Mouse (Mus musculus): ENCODE results near the gene Dnajb13.
"Not testable (repeated sequence)": the region's sequence is repeated elsewhere in the genome, so short reads cannot be mapped to it uniquely, and the experiment has no call there.

Gene Dnajb13

DNA sequence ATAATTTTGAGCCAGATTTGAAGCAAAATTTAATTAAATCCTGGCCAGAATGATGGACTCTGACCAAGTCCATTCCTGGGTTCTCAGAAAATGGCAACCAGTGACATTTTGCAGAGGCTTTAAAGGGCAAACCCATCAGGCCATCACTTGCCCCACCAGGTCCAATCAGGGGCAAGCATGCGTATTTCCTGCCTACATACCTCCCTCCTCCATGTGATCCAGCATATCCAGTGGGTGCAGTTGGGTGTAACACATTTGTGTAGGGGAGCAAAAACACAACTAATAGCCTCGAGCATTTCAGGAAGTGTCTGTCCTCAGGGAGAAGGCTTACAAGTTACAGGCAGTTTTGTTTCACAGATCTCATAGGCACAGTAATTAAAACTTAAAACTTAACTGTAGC lies 27.5 kb downstream of the Dnajb13 start:
- DNase-seq (ENCODE audit: low spot score) = no peak

DNA sequence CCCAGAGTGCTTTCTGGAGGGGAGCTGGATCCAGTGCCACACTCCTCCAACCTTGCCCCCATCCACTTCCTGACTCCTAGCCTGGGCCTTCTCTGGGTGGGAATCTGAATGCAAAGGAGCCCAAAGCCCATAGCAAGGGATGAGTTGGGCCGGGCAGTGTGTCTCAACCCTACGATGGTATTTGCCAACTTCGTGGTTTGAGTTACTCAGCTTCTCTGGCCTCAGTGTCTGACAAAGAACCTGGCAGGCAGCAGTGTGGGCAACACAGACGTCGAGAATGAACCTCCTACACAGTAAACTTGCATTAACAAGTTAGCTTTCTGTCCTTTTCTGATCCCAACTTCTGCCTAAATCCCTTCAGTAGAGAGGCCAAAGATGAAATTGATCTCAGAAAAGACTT lies 30.3 kb downstream of the Dnajb13 start:
- DNase-seq (ENCODE audit: low spot score) = no peak

DNA sequence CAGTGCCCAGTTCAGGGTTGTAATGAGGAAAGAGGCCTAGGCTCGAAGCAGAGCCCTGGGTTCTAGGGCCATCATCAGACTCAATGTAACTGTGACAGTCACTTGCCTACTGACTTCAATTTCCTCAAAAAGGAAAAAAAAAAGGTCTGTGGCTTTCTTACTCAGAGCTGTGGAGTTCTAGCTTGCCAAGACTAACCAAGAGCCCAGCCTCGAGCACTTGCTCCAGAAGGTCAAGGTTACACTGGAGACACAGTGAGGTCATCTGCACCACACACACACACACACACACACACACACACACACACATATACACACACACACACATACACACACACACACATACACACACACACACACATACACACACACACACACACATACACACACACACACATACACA lies 32.7 kb downstream of the Dnajb13 start:
- not testable (repeated sequence) for DNase-seq (ENCODE audit: low spot score)

DNA sequence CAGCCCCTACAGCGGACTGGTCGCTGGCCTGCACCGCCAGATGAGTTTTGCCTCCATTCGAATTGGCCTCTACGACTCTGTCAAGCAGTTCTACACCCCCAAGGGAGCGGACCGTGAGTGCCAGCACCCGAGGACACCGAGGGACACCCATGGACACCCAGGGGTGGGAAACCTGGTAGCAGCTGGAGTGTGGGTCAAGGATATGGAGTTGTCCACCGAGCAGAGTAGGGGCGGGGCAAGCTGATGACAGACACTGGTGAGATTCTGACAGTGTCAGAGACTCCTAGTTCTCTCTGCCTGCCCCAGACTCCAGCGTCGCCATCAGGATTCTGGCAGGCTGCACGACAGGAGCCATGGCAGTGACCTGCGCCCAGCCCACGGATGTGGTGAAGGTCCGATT lies 34.6 kb downstream of the Dnajb13 start:
- DNase-seq (ENCODE audit: low spot score) = no peak

DNA sequence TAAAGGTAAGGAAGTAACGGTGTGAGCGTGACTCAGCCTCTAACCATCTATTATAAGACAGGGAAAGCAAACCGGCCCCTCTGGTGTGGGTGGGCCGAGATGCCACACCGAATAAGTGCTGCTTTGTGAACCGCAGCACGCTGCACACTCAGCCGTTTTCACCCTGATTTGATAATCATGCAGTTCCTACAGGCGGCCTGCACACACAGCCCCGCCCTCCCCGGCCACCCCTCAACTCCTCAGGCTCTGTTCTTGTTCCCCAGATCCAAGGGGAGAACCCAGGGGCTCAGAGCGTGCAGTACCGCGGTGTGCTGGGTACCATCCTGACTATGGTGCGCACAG lies 35.0 kb downstream of the Dnajb13 start:
- no peak for DNase-seq (ENCODE audit: low spot score)

DNA sequence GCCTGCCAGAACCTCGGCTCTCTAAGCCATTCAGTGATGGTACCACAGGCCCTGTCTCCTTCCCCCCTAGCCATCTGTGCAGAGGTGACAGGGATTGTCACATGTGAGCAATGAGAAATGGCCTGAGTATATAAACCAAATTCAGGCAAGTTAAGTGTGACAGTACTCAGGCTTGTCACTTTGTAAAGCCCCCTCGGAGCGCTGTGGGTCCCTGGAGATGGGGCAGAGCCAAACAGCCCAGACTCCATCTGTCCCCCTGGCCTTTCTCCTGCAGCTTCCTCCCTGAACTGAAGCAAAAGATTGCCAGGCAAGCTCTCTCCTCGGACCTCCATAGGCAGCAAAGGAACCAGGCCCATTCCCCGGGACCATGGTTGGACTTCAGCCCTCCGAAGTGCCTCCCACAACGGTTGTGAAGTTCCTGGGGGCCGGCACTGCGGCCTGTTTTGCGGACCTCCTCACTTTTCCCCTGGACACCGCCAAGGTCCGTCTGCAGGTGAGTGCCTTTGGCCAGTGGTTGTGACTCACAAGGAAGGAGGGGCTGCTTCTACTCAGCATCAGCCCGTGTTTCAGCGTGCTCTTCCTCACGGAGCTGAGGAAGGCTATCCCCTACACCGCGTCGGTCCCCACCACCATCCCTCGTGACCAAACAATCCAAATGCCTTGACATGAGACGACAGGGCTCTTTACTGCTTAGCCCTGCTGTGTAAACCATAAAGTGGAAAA lies 35.5 kb downstream of the Dnajb13 start:
- DNase-seq (ENCODE audit: low spot score) = no peak

DNA sequence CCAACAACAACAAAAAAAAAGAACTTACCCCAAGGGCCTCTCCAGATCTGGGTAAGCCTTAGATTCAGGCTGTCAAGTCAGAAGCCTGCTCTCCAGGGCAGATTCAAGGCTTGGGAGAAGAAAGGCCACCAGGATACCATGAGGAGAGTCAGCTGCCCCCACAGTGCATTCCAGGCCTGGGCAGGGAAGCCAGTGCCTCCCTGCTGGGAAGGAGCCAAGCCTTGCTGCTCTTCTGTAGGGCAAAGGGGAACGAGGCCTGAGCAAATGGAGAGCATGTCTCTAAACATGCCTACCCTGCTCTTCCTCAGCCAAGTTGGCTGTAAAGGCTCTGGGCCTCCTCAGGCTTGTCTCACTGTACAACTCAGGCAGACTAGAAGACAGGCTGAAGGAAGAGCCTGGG lies 40.1 kb downstream of the Dnajb13 start:
- DNase-seq (ENCODE audit: low spot score) = no peak

DNA sequence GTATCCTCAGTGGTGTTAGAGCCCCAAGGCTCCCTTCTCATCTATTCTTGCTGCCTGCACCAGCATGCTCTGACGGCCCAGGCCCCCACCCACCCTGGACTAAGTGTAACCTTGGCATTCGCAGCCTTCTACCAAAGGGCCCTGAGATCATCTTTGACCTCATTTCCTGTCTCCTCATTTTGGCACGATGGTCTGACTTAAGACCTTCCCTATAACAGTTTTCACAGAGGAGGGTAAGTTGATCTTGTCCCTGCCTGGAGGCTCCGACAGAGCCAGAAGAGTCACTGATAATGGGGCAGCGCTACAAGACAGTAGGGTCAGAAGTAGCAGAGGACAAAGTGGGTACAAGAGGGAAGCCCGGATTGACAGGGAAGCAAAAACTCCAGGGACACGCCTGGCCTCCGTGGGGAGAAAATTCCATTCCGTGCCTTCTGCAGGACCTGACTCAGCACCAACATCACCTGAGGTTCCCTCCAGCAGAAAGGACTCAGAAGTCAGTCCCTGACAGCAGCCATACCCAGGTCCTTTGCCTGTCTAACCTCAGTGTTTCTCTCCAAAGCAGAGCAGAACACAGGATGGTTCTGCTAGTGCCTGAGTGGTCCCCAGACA lies 40.8 kb downstream of the Dnajb13 start:
- DNase-seq (ENCODE audit: low spot score) = no peak

DNA sequence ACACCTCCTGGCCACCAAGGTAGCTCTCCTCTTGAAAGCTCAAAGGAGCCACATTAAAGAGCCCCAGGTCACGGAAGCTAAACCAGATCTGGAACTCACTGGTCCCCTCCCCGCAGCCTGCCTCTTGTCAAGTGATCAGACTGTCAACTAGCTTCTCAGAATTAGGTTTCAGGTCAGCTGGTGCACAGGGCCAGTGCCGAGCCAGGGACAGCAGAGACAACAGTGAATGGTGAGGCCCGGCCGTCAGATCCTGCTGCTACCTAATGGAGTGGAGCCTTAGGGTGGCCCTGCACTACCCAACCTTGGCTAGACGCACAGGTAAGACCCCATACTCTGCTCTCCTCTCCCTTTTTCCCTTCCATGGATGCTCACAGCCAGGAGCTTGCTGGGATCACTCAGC lies 42.0 kb downstream of the Dnajb13 start, which contains the start of gene Ucp3:
Ucp3 (plus strand) TSS at position 214 of the 400 bp plus-strand sequence.
- no peak for DNase-seq (ENCODE audit: low spot score)

DNA sequence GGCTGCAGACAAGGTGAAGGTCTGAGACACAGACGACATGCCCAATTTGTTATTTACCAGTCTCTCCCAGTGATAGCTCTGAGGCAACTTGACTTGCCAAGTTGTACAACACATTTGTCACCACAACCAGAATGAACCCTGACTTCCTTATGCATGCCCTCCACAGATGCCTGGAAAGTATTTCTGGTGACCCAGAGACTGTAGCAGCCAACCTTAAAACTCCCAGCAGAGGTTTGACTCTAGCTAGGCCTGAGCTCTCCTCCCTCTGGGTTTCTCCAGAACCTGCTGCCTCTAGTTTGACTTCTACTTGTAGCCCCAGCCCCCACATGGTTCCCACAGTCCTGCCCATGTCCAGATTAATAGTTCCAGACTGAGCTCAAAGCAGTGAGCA lies 43.4 kb downstream of the Dnajb13 start:
- no peak for DNase-seq (ENCODE audit: low spot score)

DNA sequence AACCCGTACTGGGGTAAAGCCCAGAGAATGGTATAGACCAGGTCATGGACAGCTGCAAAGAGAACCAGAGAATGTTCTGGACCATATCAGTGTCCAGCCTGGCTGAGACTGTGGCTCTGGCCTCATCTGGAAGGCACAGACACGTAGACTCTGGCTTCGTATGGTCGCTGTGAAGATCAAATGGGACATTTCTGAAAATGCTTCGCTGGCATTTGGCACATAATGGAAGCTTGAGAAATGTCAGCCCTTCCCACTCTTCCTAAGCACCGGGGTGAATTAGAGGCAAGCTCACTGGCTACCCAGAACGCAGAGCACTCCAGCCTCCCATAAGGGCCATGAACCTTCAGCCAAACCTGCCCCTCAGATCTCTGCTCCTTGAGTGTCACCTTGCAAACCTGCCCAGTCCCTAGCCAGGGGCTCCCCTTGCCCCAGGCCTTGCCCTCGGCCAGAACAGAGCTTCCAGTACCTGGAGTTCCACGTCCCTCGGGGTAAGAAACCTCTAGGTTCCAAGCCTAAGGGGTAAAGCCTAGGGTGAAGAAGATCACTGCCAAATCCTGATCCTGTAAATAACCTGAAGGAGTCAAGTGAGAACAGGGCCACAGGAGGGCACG lies 43.9 kb downstream of the Dnajb13 start:
- no peak for DNase-seq (ENCODE audit: low spot score)

DNA sequence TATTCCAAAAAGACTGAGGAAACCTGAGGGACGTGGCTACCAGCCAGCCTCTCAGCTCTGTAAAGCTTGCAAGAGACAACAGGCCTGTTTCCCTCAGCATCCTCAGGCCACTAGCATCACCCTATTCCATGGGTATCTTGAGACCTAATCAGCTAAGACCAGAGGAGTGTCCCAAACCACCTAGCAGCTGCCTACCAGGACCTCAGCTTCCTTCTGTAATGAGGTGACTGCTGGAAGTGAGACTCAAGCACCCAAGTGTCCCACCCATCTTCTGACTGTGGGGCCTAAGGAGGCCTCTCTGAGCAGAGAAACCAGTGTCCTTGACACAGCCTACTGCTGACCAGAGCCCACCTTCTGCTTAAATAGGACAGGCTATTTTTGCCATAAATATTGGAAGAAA lies 45.3 kb downstream of the Dnajb13 start:
- DNase-seq (ENCODE audit: low spot score) = no peak

DNA sequence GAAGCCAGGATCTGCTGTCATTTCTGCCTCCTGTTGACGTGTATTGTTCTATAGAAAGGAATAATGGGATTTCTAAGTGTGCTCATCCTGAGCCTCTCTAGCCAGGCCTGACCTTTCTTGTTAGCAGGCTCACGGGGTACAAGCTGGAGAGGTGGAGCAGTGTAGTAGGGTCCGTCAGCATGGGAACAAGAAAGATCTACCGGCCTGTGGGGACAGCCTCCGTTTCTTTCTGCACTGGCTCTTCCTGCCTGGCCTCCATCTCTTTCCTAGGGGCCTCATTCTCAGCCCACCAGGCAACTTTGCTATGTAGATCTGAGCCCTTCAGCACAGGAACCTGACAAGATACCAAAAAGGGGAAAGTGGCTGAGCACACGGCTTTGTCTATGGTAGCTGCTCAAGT lies 46.0 kb downstream of the Dnajb13 start:
- no peak for DNase-seq (ENCODE audit: low spot score)

DNA sequence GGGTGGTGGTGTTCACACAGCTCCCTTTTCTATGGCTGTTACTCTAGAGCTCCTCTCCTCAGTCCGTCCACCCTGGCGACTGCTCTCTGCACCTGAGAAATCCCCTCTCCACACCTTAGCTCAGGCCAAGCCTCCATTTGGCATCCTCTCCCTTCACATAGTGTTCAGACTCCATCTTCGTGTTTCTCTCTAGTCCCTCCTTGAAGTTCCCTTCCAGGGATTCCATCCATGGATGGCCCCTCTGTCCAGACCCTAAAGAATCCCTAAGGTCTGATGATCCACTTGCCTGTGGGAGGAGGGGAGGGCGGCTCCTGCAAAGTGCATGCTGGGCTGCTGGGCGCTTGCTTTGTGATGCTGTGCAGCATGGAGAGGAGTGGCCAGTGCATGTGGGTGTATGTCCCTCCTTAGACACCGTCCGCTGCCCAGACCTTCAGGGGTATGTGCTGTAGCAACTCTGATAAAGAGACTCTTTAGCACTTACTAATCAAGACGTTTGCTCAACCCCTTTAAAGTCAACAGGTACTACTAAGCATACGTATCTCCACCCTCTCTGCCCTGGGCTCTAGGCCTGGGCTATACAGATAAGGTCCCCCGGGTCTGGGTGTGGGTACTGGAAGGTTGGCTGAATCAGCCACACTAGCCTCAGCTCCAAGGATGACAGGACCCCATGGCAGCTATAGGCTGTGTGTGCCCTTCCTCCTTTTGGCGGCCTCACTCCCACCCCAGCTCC lies 47.8 kb downstream of the Dnajb13 start:
- no peak for DNase-seq (ENCODE audit: low spot score)

DNA sequence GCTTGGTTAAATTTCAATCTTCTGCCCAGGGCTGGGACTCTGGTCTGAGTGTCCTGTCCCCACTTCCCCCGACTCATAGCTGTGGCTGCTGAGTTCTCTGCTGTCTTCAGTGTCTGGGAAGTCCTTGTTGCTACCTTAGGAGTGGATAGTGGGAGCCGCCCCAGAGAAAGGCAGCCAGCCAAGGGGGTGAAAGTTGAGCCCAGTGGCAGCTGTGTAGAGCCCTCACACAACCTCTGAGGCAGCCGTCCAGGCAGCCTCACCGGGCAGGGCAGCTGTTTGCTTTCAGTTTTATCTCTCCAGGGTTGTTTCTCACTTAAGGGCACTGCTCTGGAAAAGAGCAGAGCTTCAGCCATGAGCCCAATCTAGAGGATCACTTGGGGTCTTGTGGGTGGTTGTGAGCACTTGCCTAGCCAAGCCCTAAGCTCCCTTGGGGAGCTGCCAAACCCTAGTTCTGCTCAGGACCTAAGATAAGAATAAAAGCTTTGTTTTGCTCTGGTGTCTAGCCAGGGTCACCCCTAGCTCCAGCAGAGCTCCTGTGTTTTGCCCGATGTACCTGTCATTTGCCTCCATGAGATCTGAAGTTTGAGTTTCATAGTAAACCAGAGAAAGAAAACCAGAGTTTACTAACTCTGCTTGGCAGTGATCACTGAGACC lies 49.0 kb downstream of the Dnajb13 start:
- no peak for DNase-seq (ENCODE audit: low spot score)

DNA sequence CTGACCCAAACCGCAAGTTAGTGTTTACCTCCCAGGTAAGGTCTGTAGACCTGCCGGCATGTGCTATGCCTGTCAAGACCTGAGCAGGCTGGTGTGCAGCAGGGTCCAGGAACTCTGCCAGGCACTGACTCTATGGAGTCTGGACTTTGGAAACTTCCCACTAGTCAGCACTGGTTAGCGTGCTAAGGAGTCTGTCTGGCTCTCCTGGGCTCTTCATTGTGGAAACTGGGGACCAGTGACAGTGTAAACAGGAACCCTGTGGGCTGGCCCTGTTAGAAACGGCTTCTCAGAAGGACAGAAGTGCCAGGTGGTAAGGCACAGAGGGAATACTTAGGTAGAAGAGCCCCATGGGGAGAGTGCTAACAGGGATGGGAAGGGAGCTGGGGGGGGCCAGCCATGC lies 49.5 kb downstream of the Dnajb13 start:
- no peak for DNase-seq (ENCODE audit: low spot score)

DNA sequence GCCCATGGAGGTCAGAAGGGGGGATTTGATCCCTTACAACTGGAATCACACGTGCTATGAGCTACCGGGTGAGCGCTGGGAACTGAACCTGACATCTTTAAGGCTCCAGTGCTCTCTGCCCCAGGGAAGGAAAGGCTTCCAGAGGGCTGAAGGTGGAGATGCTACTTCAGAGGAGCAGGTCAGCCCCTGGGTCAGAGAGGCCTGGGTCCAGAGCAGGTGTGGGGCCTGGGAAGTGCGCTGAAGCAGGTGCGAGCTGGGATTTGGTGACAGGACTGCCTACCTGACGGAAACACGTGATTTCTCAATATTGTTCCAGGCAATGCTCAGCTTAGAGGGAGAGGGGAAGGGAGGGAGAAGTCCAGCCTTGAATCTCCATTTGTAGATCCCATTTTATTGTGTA lies 50.5 kb downstream of the Dnajb13 start:
- DNase-seq (ENCODE audit: low spot score) = no peak

DNA sequence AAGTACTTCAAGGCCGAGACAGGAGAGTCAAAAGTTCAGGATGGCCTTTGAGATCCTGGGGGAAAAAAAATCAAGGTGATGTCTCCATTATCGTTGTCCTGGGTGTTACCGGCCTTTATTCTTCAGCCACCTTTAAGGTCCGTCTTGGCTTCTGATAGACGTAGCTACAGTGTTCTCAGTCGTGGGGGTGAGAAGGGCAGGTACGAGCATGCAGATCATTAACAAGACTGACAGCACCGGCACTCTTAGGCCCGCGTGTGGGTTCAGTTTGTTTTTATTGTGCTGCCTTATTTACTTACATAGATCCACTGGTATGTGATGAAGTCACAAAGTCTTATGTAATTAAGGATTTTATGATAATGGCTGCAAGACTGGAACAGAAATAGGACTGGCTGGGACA lies 51.0 kb downstream of the Dnajb13 start:
- DNase-seq (ENCODE audit: low spot score) = no peak

DNA sequence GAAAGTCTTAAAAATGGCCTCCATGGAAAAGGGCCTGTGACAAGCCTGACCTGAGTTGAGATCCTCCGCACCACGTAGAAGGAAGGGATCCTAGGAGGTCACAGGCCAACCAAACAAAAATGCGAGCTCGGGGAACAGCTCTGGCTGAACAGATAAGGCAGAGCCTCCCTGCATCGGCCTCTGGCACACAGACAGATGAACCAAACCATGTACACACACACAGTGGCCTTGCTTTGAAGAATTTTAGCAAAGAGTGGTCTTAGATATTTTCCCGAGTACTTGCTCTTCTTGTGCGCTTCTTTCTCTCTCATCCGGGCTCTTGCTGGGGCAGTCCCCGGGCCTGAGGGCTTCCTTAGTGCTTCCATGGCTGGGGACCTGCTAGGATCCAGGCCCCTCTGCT lies 51.6 kb downstream of the Dnajb13 start:
- DNase-seq (ENCODE audit: low spot score) = no peak

DNA sequence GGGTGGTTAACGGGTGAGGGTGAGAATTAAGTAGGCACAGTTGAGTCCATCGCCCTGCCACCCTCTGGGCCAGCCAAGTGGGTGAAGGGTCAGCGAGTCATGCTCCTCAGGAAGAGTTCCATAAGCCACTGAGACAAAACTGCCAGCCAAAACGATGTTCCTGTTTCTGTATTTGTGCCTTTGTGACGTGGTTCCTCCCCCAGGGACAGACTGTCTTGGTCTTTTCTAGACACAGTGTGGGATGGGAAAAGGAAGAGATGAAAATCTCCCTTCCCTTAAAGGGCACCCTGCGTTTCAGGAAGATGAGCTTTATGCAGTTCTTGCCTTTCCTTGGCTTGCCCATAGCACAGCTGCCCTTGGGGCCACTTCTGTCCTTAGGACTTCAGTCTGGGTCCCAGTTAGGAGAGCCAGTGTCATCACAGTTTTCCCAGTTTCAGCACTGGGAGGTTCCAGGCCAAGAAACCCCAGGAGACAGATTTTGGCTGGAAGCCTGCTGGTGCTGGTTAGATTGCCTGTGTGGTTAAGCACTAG lies 53.1 kb downstream of the Dnajb13 start:
- peak; percentile 61 for DNase-seq (ENCODE audit: low spot score)

DNA sequence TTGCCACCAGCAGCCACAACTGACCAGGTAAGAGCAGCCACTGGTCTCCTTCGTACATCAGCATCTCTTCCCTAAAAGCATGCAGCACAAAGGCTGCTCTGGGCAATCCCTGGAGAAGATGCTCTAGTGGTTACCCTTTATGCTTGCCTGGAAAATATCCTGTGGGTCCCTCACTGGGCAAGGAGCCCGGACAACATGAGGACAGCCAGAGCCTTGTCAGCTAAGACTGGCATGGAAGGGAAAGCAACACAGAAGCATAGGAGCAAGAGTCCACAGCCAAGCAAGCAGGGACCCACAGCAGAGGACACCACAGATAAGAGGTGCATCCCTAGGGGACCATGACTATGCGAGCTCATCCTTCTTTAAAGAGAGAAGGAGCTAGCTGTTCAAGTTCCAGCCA lies 54.9 kb downstream of the Dnajb13 start:
- no peak for DNase-seq (ENCODE audit: low spot score)

DNA sequence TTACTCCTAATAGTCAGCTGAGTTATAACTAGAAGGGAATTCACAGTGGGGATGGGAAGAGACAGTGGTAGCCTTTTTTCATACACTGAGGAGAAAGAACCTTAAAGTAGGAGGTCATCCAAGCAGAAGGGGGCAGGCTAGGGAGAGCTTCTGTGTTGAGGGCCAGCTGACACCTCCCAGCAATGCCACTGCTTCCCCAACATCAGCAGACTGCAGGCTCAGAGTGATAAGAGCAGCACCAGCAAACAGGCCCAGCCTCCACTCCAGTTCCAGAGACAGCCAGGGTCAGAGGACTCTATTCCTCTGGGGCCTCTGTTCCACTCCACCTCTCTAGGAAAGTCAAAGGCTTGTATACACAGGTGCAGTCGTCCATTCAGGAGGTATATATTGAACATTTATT lies 56.6 kb downstream of the Dnajb13 start:
- DNase-seq (ENCODE audit: low spot score) = no peak
